Mouse (Mus musculus): ENCODE data around the gene Colq. TPM values are rescaled to one million over a fixed set of nuclear protein-coding genes. Genes with fewer than 3 reads are reported as not detected.

Gene Colq
- polyA plus RNA-seq, 1 experiment from 2014 or later = 1.2 TPM

DNA sequence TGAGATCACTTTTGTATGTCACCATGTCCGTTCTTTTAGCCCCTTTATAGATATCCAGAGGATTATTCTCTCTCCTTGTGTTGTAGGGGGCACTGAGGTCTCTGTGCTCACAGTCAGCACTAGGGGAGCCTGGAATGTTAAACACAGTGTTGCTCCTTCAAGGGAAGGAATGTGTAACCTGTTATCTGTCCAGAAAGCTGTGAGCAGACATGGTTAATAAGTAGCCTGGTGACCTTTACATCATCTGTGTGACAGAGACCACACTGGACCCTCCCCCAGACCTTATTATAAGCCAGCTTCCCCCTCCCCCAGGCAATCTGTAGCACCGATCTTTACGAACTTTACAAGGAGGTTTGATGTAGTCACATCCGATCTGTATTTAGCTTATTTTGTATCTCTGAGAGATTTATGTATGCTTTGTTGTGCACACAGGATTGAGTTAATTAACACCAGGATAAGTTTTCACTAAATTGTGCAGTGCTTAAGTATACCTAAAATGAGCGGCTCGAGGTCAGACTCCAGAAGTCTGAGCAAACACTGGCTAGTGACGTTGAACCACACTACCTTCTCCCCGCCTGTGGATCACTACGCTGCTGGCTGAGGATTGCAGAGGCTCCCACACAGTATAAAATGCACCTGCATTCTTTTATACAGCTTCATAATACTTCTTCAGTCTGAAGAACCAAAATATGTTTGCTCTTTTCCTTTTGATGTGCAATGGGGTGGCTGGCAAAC, 25.5 kb downstream of the Colq start:
- Histone ChIP-seq H3K27me3 (ENCODE audit: control insufficient read depth, insufficient read depth, low read depth, low read length) (no peaks in the 10 kb centered on the region), H3K9me3 (ENCODE audit: control insufficient read depth, low read length) (no peaks in the 10 kb centered on the region), H3K27ac (ENCODE audit: low read length) (peak overlapping the region; percentile 21; the same call in 1 of the 2 replicates), H3K4me1 (replicated peaks; ENCODE audit: control insufficient read depth, insufficient read depth, low read length) (peaks cover 19% of the 10 kb centered on the region), H3K4me2 (ENCODE audit: low read depth, low read length) (no peak overlapping the region), H3K4me3 (ENCODE audit: low read length) (no peak overlapping the region), H3K36me3 (ENCODE audit: control insufficient read depth, insufficient read depth, low read length) (no peaks in the 10 kb centered on the region), H3K9ac (ENCODE audit: low read length) (no peak overlapping the region)
- WGBS = 49% methylated on average over 9 of the region's 9 CpGs
- ATAC-seq (ENCODE audit: low read depth) = no peak

DNA sequence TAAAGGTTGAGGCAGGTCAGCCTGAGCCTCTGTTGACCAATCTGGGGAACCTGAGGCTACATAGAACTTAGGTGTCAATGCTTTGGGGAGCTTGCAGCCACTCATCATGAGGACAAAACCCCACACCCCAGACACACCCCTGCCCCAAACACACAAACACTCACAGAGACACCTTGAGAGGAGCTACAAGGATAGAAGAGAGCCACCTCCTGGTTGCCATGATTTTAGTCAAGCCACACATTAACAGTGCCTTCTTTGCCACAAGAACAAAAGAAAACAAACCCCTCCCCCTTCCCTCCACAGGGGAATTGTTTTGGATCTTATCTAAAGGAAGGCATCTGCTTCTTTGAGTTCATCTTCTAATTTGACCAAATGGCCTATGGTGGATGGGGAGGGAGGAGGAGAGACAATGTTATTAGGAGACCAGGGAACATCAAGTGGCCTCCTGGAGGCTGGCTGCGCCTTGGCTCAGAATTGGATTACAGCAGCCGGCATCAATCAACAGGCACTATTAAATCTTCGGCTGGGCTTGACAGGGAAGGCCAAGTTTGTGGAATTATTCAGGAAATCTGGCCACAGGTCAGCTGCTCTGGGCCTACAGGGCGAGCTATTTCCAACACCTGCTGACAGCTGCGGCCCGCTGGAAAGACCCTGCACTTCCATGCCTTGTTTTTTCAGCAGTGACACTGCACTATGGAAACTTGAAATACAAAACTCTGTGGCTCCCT, 26.5 kb downstream of the Colq start:
- no peak overlapping the region for H3K27ac ChIP-seq (ENCODE audit: low read length)
- 9% methylated on average over 6 of the region's 6 CpGs for WGBS
- ATAC-seq (ENCODE audit: low read depth) = peak; percentile 89
- peaks cover 22% of the 10 kb centered on the region for H3K4me1 ChIP-seq (replicated peaks; ENCODE audit: control insufficient read depth, insufficient read depth, low read length)
- H3K9me3 ChIP-seq (ENCODE audit: control insufficient read depth, low read length) = no peaks in the 10 kb centered on the region
- H3K4me2 ChIP-seq (ENCODE audit: low read depth, low read length) = no peak overlapping the region
- no peak overlapping the region for H3K9ac ChIP-seq (ENCODE audit: low read length)
- H3K36me3 ChIP-seq (ENCODE audit: control insufficient read depth, insufficient read depth, low read length) = no peaks in the 10 kb centered on the region
- H3K4me3 ChIP-seq (ENCODE audit: low read length) = no peak overlapping the region
- H3K27me3 ChIP-seq (ENCODE audit: control insufficient read depth, insufficient read depth, low read depth, low read length) = no peaks in the 10 kb centered on the region

DNA sequence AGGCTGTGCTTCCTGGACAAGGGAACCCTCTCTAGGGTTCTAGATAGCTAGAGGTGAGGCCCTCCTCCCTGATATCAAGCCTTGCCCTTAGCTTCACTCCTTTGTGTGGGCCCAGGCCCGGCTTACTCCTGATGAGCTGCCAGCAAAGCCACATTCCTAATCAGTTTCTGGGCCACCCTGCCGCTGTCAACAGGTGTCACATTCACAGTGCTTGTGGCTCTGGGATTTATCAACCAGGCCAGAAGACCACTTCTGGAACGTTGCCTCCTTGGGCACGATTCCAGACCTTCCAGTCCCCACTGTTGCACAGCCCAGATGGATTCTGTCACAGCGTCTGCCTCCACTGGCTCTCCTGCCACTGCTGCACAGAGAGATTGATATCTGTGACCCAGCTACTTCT, 30.3 kb downstream of the Colq start:
- no peaks in the 10 kb centered on the region for H3K27me3 ChIP-seq (ENCODE audit: control insufficient read depth, insufficient read depth, low read depth, low read length)
- H3K9ac ChIP-seq (ENCODE audit: low read length) = no peak overlapping the region
- H3K4me3 ChIP-seq (ENCODE audit: low read length) = no peak overlapping the region
- H3K36me3 ChIP-seq (ENCODE audit: control insufficient read depth, insufficient read depth, low read length) = no peaks in the 10 kb centered on the region
- WGBS = 18% methylated on average over 5 of the region's 5 CpGs
- H3K27ac ChIP-seq (ENCODE audit: low read length) = no peak overlapping the region
- H3K9me3 ChIP-seq (ENCODE audit: control insufficient read depth, low read length) = no peaks in the 10 kb centered on the region
- ATAC-seq (ENCODE audit: low read depth) = peak; percentile 65
- peaks cover 25% of the 10 kb centered on the region for H3K4me1 ChIP-seq (replicated peaks; ENCODE audit: control insufficient read depth, insufficient read depth, low read length)
- no peak overlapping the region for H3K4me2 ChIP-seq (ENCODE audit: low read depth, low read length)

DNA sequence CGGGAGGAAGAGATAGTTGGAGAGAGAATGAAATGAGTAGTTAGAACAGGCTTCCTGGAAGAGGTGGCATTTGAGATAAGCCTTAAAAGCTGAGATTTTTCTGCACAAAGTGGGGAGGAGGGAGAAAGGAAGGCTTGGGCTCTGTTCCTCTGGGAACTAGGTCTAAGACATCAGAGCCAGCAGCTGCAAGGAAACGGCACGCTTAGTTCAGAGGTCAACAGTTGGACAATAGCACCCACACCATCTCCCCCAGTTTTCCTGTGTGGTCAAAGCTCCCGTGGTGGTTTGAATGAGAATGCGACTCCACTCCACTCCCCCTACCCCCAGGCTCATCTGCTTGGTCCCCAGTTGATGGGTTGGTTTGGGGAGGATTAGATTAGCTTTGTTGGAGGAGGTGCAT, 31.9 kb downstream of the Colq start:
- WGBS = 28% methylated on average over 5 of the region's 5 CpGs
- Histone ChIP-seq H3K27ac (ENCODE audit: low read length) (no peak overlapping the region), H3K4me3 (ENCODE audit: low read length) (no peak overlapping the region), H3K9me3 (ENCODE audit: control insufficient read depth, low read length) (no peaks in the 10 kb centered on the region), H3K9ac (ENCODE audit: low read length) (no peak overlapping the region), H3K27me3 (ENCODE audit: control insufficient read depth, insufficient read depth, low read depth, low read length) (no peaks in the 10 kb centered on the region), H3K4me1 (replicated peaks; ENCODE audit: control insufficient read depth, insufficient read depth, low read length) (peaks cover 12% of the 10 kb centered on the region), H3K4me2 (ENCODE audit: low read depth, low read length) (no peak overlapping the region), H3K36me3 (ENCODE audit: control insufficient read depth, insufficient read depth, low read length) (no peaks in the 10 kb centered on the region)
- ATAC-seq (ENCODE audit: low read depth) = peak; percentile 67

DNA sequence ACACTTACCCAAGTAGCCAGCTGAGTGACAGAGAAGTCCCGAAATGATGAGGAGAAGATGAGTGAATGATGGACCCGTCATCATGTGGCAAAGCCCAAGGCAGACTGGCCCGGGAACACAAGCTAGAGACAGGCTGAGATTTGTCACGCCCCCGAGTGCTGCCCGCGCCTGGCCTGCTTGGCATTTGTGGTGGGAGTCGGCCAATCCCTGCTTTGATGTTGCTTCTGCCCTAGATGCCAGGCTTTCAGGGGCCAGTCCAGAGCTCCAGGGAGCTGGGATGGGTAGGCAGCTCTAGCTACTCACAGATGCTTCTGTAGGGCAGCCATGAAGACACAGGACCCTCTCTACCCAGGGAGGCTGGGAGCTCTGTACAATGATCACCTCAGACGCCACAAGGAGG, 33.4 kb downstream of the Colq start:
- no peak overlapping the region for H3K4me3 ChIP-seq (ENCODE audit: low read length)
- WGBS = 61% methylated on average over 9 of the region's 9 CpGs
- ATAC-seq (ENCODE audit: low read depth) = no peak
- H3K27ac ChIP-seq (ENCODE audit: low read length) = no peak overlapping the region
- no peaks in the 10 kb centered on the region for H3K27me3 ChIP-seq (ENCODE audit: control insufficient read depth, insufficient read depth, low read depth, low read length)
- no peaks in the 10 kb centered on the region for H3K36me3 ChIP-seq (ENCODE audit: control insufficient read depth, insufficient read depth, low read length)
- H3K9ac ChIP-seq (ENCODE audit: low read length) = no peak overlapping the region
- no peak overlapping the region for H3K4me2 ChIP-seq (ENCODE audit: low read depth, low read length)
- H3K9me3 ChIP-seq (ENCODE audit: control insufficient read depth, low read length) = no peaks in the 10 kb centered on the region
- H3K4me1 ChIP-seq (replicated peaks; ENCODE audit: control insufficient read depth, insufficient read depth, low read length) = peaks cover 12% of the 10 kb centered on the region

DNA sequence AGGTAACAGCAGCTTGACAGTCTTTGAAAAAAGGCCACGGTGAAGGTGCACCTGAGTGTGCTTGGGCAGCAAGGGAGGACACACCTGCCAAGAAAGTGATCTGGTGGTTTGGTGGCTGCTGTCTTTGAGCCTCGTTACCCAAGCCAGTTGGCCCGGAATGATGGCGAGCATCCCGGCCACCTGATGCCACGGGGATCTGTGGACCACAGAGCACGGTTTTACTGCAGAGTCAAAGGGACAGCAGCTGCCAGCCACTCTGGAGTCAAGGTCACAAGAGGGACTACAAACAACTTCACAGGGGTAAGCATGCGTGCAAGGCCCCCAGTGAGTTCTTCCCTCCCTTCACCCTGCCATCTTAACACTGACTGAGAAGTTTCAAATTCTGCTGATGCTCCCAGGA, 33.9 kb downstream of the Colq start:
- no peaks in the 10 kb centered on the region for H3K36me3 ChIP-seq (ENCODE audit: control insufficient read depth, insufficient read depth, low read length)
- peaks cover 12% of the 10 kb centered on the region for H3K4me1 ChIP-seq (replicated peaks; ENCODE audit: control insufficient read depth, insufficient read depth, low read length)
- H3K9me3 ChIP-seq (ENCODE audit: control insufficient read depth, low read length) = no peaks in the 10 kb centered on the region
- no peak overlapping the region for H3K4me2 ChIP-seq (ENCODE audit: low read depth, low read length)
- H3K27ac ChIP-seq (ENCODE audit: low read length) = no peak overlapping the region
- H3K27me3 ChIP-seq (ENCODE audit: control insufficient read depth, insufficient read depth, low read depth, low read length) = no peaks in the 10 kb centered on the region
- no peak overlapping the region for H3K4me3 ChIP-seq (ENCODE audit: low read length)
- WGBS = 74% methylated on average over 8 of the region's 8 CpGs
- no peak overlapping the region for H3K9ac ChIP-seq (ENCODE audit: low read length)
- ATAC-seq (ENCODE audit: low read depth) = no peak

DNA sequence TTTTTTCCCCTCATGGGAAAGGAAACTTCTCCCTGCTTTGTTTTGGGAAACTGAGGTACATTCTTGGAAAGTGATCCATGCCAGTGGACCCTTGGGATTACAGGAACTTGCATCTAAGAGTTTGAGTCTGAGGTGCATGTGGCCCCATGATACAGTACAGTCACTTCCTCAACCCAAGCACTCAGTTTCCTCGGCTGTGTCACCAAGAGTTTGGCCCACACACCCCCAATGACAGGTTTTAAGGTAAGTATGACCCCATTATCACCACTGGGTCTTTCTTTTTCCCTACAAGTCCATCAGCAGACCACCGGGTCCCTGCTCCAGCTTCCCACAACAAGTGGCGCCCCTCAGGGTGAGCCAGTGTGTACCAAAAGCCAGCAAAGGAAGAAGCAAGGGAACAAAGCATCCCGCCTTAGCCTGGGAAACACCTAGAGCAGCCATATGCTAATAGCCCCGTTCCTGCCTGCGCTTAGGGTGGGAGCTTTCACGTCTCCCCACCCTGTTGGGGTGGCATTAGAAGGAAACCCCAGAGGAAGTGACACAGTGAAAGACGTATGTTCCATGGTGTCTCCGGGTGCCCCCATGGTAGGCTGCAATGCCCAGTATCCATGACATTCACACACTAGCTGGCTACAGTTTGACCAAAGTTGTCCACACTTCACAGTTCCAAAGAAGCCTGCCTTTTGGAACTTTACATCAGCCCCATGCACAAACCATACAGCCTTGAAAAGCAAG, 34.5 kb downstream of the Colq start:
- ATAC-seq (ENCODE audit: low read depth) = no peak
- no peaks in the 10 kb centered on the region for H3K9me3 ChIP-seq (ENCODE audit: control insufficient read depth, low read length)
- 86% methylated on average over 9 of the region's 9 CpGs for WGBS

DNA sequence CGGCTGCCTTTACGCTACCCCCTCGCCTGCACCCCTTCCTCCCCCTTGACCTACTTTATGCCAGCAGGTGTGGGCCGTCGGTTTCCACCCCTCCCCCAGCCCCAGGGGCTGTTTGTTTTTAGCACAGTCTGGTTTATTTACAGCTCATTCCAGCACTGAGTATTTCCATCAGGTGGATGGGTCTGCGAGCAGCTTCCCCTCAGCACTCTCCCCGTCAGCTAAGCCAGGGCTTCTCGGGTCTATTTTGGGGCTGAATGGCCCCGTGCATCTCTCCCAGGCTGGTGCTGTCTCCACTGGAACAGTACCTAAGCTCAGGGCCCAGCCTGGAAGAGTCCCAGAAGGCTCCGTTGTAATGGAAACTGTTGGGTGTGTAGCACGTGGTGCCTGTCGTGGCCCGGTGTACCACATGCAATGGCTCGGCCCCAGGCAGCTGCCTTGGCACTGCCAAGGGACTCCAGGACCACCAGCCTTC, 35.1 kb downstream of the Colq start:
- H3K4me1 ChIP-seq (replicated peaks; ENCODE audit: control insufficient read depth, insufficient read depth, low read length) = peaks cover 9% of the 10 kb centered on the region
- H3K4me2 ChIP-seq (ENCODE audit: low read depth, low read length) = no peak overlapping the region
- WGBS = 43% methylated on average over 14 of the region's 14 CpGs
- no peak overlapping the region for H3K27ac ChIP-seq (ENCODE audit: low read length)
- ATAC-seq (ENCODE audit: low read depth) = no peak
- H3K27me3 ChIP-seq (ENCODE audit: control insufficient read depth, insufficient read depth, low read depth, low read length) = no peaks in the 10 kb centered on the region
- H3K9me3 ChIP-seq (ENCODE audit: control insufficient read depth, low read length) = no peaks in the 10 kb centered on the region
- H3K4me3 ChIP-seq (ENCODE audit: low read length) = no peak overlapping the region
- no peaks in the 10 kb centered on the region for H3K36me3 ChIP-seq (ENCODE audit: control insufficient read depth, insufficient read depth, low read length)
- no peak overlapping the region for H3K9ac ChIP-seq (ENCODE audit: low read length)

More for the DNA sequence above, 34.5 kb downstream of the Colq start:
- Histone ChIP-seq H3K36me3 (ENCODE audit: control insufficient read depth, insufficient read depth, low read length) (no peaks in the 10 kb centered on the region), H3K4me3 (ENCODE audit: low read length) (no peak overlapping the region), H3K27me3 (ENCODE audit: control insufficient read depth, insufficient read depth, low read depth, low read length) (no peaks in the 10 kb centered on the region), H3K9ac (ENCODE audit: low read length) (no peak overlapping the region), H3K4me2 (ENCODE audit: low read depth, low read length) (no peak overlapping the region), H3K27ac (ENCODE audit: low read length) (no peak overlapping the region), H3K4me1 (replicated peaks; ENCODE audit: control insufficient read depth, insufficient read depth, low read length) (peaks cover 12% of the 10 kb centered on the region)

DNA sequence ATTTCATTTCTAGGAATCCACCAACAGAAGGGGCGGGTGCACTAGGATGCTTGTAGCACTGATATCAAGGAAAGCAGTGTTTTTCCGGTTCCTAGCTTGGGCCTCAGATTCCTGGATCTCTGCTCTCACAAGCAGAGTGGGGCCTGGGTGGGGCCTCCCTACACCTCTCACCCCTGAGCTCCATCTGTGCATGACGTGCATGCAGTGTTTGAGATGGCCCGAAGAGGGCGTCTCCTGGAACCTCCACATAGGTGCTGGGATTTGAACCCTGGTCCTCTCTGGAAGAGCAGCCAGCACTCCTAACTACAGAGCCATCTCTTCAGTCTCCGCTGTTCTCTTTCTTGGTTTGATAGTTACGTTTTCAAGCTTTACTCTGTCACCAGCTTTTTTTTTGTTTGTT, 36.1 kb downstream of the Colq start:
- Histone ChIP-seq H3K9me3 (ENCODE audit: control insufficient read depth, low read length) (no peaks in the 10 kb centered on the region), H3K9ac (ENCODE audit: low read length) (no peak overlapping the region), H3K27me3 (ENCODE audit: control insufficient read depth, insufficient read depth, low read depth, low read length) (no peaks in the 10 kb centered on the region), H3K27ac (ENCODE audit: low read length) (no peak overlapping the region), H3K4me2 (ENCODE audit: low read depth, low read length) (no peak overlapping the region), H3K36me3 (ENCODE audit: control insufficient read depth, insufficient read depth, low read length) (no peaks in the 10 kb centered on the region), H3K4me3 (ENCODE audit: low read length) (no peak overlapping the region), H3K4me1 (replicated peaks; ENCODE audit: control insufficient read depth, insufficient read depth, low read length) (peaks cover 2% of the 10 kb centered on the region; the same call in 1 of the 2 replicates)
- whole genome bisulfite sequencing = 80% methylated on average over 7 of the region's 7 CpGs
- no peak for ATAC-seq (ENCODE audit: low read depth)
